In the genomic region with DNA sequence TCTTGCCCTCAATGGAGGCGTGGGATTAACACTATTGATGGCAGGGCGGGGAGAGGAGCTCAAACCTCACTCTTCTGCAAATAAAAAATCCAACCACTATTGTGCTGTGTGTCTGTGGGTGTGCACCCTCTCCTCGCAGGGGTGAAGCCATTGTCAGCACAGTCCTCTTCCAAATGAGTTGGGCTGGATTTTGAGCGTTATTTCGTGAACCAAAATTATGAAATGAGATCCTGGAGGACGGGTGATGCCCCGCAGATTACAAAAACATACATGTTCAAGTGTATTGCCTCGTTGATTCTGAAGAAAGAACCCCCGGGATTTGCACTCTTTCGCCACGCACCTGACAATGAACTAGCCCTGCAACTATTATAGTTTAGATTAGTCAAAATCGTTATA, we compare ENCODE assay signal across 10 mouse cellular contexts. TPM values are rescaled to one million over a fixed set of nuclear protein-coding genes. Genes with fewer than 3 reads are reported as not detected.
DNase-seq lines count a peak whose midpoint lies in the region; ATAC-seq and TF ChIP-seq lines count a peak whose summit lies in the region.
"Had no signal": no experiment of that assay in that cellular context is flagged by ENCODE, and none has a peak within 500 bp of the region (broad histone marks: within the 10 kb centered on the region; RNA-seq: fewer than 3 reads in every experiment).

No protein-coding gene starts in this region.

- H3K4me1 ChIP-seq in limb, embryonic 12.5 days (replicated peaks), result peaks cover 39% of the 10 kb centered on the region
- H3K4me1 ChIP-seq in stomach, postnatal 0 days (replicated peaks; ENCODE audit: control insufficient read depth, insufficient read depth), result peaks cover 10% of the 10 kb centered on the region

- H3K36me3 ChIP-seq in limb, embryonic 12.5 days, result no peaks in the 10 kb centered on the region
- no peaks in the 10 kb centered on the region for H3K36me3 ChIP-seq in stomach, postnatal 0 days (ENCODE audit: control insufficient read depth, insufficient read depth, low read length)

- H3K4me3 ChIP-seq in gastrocnemius, adult 2 months, result peak overlapping the region; percentile 68
- peak overlapping the region; percentile 34 for H3K4me3 ChIP-seq in limb, embryonic 12.5 days (replicated peaks)
- H3K4me3 ChIP-seq in stomach, postnatal 0 days (ENCODE audit: low read depth, low read length), result 0 out of 2 replicates have a peak overlapping the region, but pooled peaks have one; percentile 29

- no peak for TF ChIP-seq EP300 in stomach, postnatal 0 days (optimal IDR thresholded peaks at IDR 0.05)

- H3K4me2 ChIP-seq in limb, embryonic 12.5 days, result peak overlapping the region; percentile 57
- no peak overlapping the region for H3K4me2 ChIP-seq in stomach, postnatal 0 days (replicated peaks; ENCODE audit: low read depth)

- no peak for TF ChIP-seq CTCF in gastrocnemius, adult 2 months (IDR thresholded peaks at IDR 0.05)
- TF ChIP-seq CTCF in stomach, postnatal 0 days (IDR thresholded peaks at IDR 0.05; ENCODE audit: low read depth), result no peak

- no peak for ATAC-seq in limb, embryonic 12.5 days (ENCODE audit: insufficient number of reproducible peaks, insufficient read depth, low FRiP score, low TSS enrichment, low read depth)
- no peak for ATAC-seq in stomach, postnatal 0 days (ENCODE audit: low FRiP score, low TSS enrichment)

- no peak overlapping the region for H3K27ac ChIP-seq in gastrocnemius, adult 2 months
- no peak overlapping the region for H3K27ac ChIP-seq in limb, embryonic 12.5 days
- H3K27ac ChIP-seq in stomach, postnatal 0 days (replicated peaks), result no peak overlapping the region

- intact Hi-C loops in gastrocnemius, adult 2 months (cut with DNase I), result no loop called here

- peaks cover 89% of the 10 kb centered on the region for H3K27me3 ChIP-seq in limb, embryonic 12.5 days
- H3K27me3 ChIP-seq in stomach, postnatal 0 days (ENCODE audit: control insufficient read depth, insufficient read depth, low read length), result peaks cover 30% of the 10 kb centered on the region; the same call in 1 of the 2 replicates

- H3K9me3 ChIP-seq in limb, embryonic 12.5 days, result no peaks in the 10 kb centered on the region
- no peaks in the 10 kb centered on the region for H3K9me3 ChIP-seq in stomach, postnatal 0 days (ENCODE audit: control insufficient read depth, low read length)

- H3K9ac ChIP-seq in limb, embryonic 12.5 days (replicated peaks), result no peak overlapping the region
- no peak overlapping the region for H3K9ac ChIP-seq in stomach, postnatal 0 days (ENCODE audit: low read length)

- WGBS in limb, embryonic 12.5 days, result 16% methylated on average over 12 of the region's 12 CpGs
- WGBS in stomach, postnatal 0 days, result 29% methylated on average over 12 of the region's 12 CpGs

- DNase-seq in gastrocnemius, adult 2 months, result no peak
- no peak for DNase-seq in gastrocnemius, postnatal 10 days
- DNase-seq in ovary, postnatal 36 days (ENCODE audit: low spot score), result peak; percentile 11
- DNase-seq in ovary, postnatal 10 days (ENCODE audit: low spot score), result no peak
- DNase-seq in stomach, postnatal 0 days (ENCODE audit: low spot score), result no peak
- no peak for DNase-seq in thymus, postnatal 10 days (ENCODE audit: low spot score in 2 of 2)
- no peak for DNase-seq in cerebellum, postnatal 25 days
- DNase-seq: embryo, embryonic 11 days; kidney, adult 2 months had no signal

RNA-seq across cellular contexts. Expression of gene Gfi1, which starts 1.2 kb away (rescaled TPM):
- not detected for total RNA-seq in gastrocnemius, adult 2 months (2021)
- total RNA-seq in gastrocnemius, postnatal 10 days (2021), result under 1 TPM; 0.12 to 0.25 TPM
- polyA plus RNA-seq in limb, embryonic 12.5 days (2016; fragmentation: Nextera tagmentation; extraction: Ambion mirVana), result not detected in 2 replicates
- 0.10 TPM in 1 of 2 replicates, not detected in the other for polyA plus RNA-seq in stomach, postnatal 0 days (2015; fragmentation: Nextera tagmentation; extraction: Ambion mirVana)
